Mouse (Mus musculus) kidney, embryonic 15.5 days (tissue): Measurements from ENCODE around the gene Dnah7c. TPM values are rescaled to one million over a fixed set of nuclear protein-coding genes. Genes with fewer than 3 reads are reported as not detected.
"Not testable (repeated sequence)": the region's sequence is repeated elsewhere in the genome, so short reads cannot be mapped to it uniquely, and the experiment has no call there.

Source experiments
- ATAC-seq: fragments of 200-750 bp; cut with Nextera tagmentation; replicated peaks from 2 replicates; pipeline ENCODE4 v1.8.0; 2017; ENCODE audit warnings: moderate TSS enrichment; ENCODE audit not compliant: low FRiP score
- H3K27ac ChIP-seq: fragments of 300-500 bp; sonication (generic); 2 replicates; pipeline ENCODE4 v1.5.1; 2015; ENCODE audit warnings: mild to moderate bottlenecking, inconsistent platforms
- H3K27me3 ChIP-seq: fragments of 300-500 bp; sonication (generic); 2 replicates; pipeline ENCODE4 v1.6.1; 2015; ENCODE audit warnings: inconsistent platforms
- H3K36me3 ChIP-seq: fragments of 300-500 bp; sonication (generic); 2 replicates; pipeline ENCODE4 v1.6.1; 2015; ENCODE audit warnings: inconsistent platforms
- H3K4me1 ChIP-seq: fragments of 300-500 bp; sonication (generic); 2 replicates; pipeline ENCODE4 v1.6.1; 2015; ENCODE audit warnings: inconsistent platforms
- H3K4me2 ChIP-seq: fragments of 300-500 bp; sonication (generic); 2 replicates; pipeline ENCODE4 v1.6.1; 2015; ENCODE audit warnings: moderate library complexity, mild to moderate bottlenecking, inconsistent platforms
- H3K4me3 ChIP-seq: fragments of 300-500 bp; sonication (generic); replicated peaks from 2 replicates; pipeline ENCODE4 v1.5.1; 2015; ENCODE audit warnings: mild to moderate bottlenecking, inconsistent platforms
- H3K9ac ChIP-seq: fragments of 300-500 bp; sonication (generic); 2 replicates; pipeline ENCODE4 v1.6.1; 2015; ENCODE audit warnings: mild to moderate bottlenecking, inconsistent platforms
- H3K9me3 ChIP-seq: fragments of 300-500 bp; sonication (generic); replicated peaks from 2 replicates; pipeline ENCODE4 v1.6.1; 2016; ENCODE audit warnings: inconsistent platforms
- WGBS: fragments of 180-500 bp; shearing (Covaris S2); methylation state at CpG from one replicate; pipeline ENCODE4 v1.1.7; 2015; ENCODE audit warnings: mixed read lengths; 5-methylcytosine and 5-hydroxymethylcytosine counted together
- polyA plus RNA-seq: library from polyadenylated mRNA; unstranded; fragments of >200 nt; fragmentation: Nextera tagmentation; extraction: Ambion mirVana; gene quantifications from 2 replicates; pipeline ENCODE4 v1.2.1, GENCODE M21; 2015

Gene Dnah7c
- polyA plus RNA-seq: 0.05 and 0.06 TPM in 2 replicates

GRCm38 (mm10) chr1:46425137-46425925 lies at the start of gene Dnah7c:
Gene Dnah7c (plus strand): TSS chr1:46425592.
- WGBS: 7% methylated on average over 30 of the region's 30 CpGs
- no peak within 1 kb of the TSS for H3K27ac ChIP-seq
- H3K9ac ChIP-seq: peak within 1 kb of the TSS; percentile 29; the same call in 1 of the 2 replicates
- peak within 1 kb of the TSS; percentile 89 for H3K4me2 ChIP-seq
- peaks cover 6% of the 10 kb centered on the region for H3K4me1 ChIP-seq
- H3K9me3 ChIP-seq: no peaks in the 10 kb centered on the region
- H3K4me3 ChIP-seq: peak within 1 kb of the TSS; percentile 50
- ATAC-seq: peak; percentile 85
- H3K36me3 ChIP-seq: no peaks in the 10 kb centered on the region
- no peaks in the 10 kb centered on the region for H3K27me3 ChIP-seq

- not testable (repeated sequence) for H3K27ac ChIP-seq, ATAC-seq, H3K36me3 ChIP-seq, H3K9me3 ChIP-seq, H3K27me3 ChIP-seq, H3K4me1 ChIP-seq, H3K4me3 ChIP-seq, H3K4me2 ChIP-seq, H3K9ac ChIP-seq
- WGBS: 91% methylated on average over 3 of the region's 3 CpGs
Measured at GRCm38 (mm10) chr1:46380641-46381040, 44.8 kb upstream of the Dnah7c start.

GRCm38 (mm10) chr1:46394681-46395297 lies 30.6 kb upstream of the Dnah7c start:
- not testable (repeated sequence) for H3K4me1 ChIP-seq, H3K27ac ChIP-seq, H3K27me3 ChIP-seq, H3K4me2 ChIP-seq, H3K9me3 ChIP-seq, H3K36me3 ChIP-seq, H3K9ac ChIP-seq, H3K4me3 ChIP-seq, ATAC-seq
- WGBS: 72% methylated on average over 3 of the region's 4 CpGs

GRCm38 (mm10) chr1:46408324-46409115 lies 16.9 kb upstream of the Dnah7c start:
- Histone ChIP-seq H3K27ac (no peak overlapping the region), H3K4me3 (no peak overlapping the region), H3K9me3 (no peaks in the 10 kb centered on the region), H3K9ac (no peak overlapping the region), H3K4me1 (no peaks in the 10 kb centered on the region), H3K4me2 (no peak overlapping the region), H3K27me3 (no peaks in the 10 kb centered on the region), H3K36me3 (no peaks in the 10 kb centered on the region)
- ATAC-seq: no peak
- 78% methylated on average over 6 of the region's 6 CpGs for WGBS

- not testable (repeated sequence) for ATAC-seq
- WGBS: 80% methylated on average over 7 of the region's 7 CpGs
Measured at GRCm38 (mm10) chr1:46414798-46415197, 10.6 kb upstream of the Dnah7c start.

GRCm38 (mm10) chr1:46416946-46417345 lies 8.4 kb upstream of the Dnah7c start:
- not testable (repeated sequence) for ATAC-seq, H3K27ac ChIP-seq, H3K4me2 ChIP-seq, H3K36me3 ChIP-seq, H3K9ac ChIP-seq, H3K4me3 ChIP-seq, H3K4me1 ChIP-seq, H3K9me3 ChIP-seq, H3K27me3 ChIP-seq
- 20% methylated on average over 3 of the region's 3 CpGs for WGBS

More at GRCm38 (mm10) chr1:46414798-46415197, 10.6 kb upstream of the Dnah7c start:
- not testable (repeated sequence) for H3K27ac ChIP-seq, H3K4me1 ChIP-seq, H3K36me3 ChIP-seq, H3K4me3 ChIP-seq, H3K9ac ChIP-seq, H3K4me2 ChIP-seq, H3K27me3 ChIP-seq, H3K9me3 ChIP-seq

GRCm38 (mm10) chr1:46418966-46419365 lies 6.4 kb upstream of the Dnah7c start:
- H3K4me3 ChIP-seq, H3K36me3 ChIP-seq, ATAC-seq, H3K9ac ChIP-seq, H3K4me1 ChIP-seq, H3K9me3 ChIP-seq, H3K27ac ChIP-seq, H3K4me2 ChIP-seq, H3K27me3 ChIP-seq: not testable (repeated sequence)
- WGBS: 73% methylated on average over 4 of the region's 4 CpGs

- H3K27ac ChIP-seq: no peak overlapping the region
- H3K27me3 ChIP-seq: no peaks in the 10 kb centered on the region
- H3K9me3 ChIP-seq: no peaks in the 10 kb centered on the region
- H3K36me3 ChIP-seq: no peaks in the 10 kb centered on the region
- ATAC-seq: no peak
- WGBS: 71% methylated on average over 2 of the region's 2 CpGs
- H3K4me3 ChIP-seq: no peak overlapping the region
- H3K4me2 ChIP-seq: no peak overlapping the region
- peaks cover 6% of the 10 kb centered on the region for H3K4me1 ChIP-seq
- no peak overlapping the region for H3K9ac ChIP-seq
Measured at GRCm38 (mm10) chr1:46428401-46428800, 3.0 kb downstream of the Dnah7c start.

- not testable (repeated sequence) for H3K4me1 ChIP-seq, ATAC-seq, H3K36me3 ChIP-seq, H3K4me3 ChIP-seq, H3K27me3 ChIP-seq, H3K9ac ChIP-seq, H3K27ac ChIP-seq, H3K4me2 ChIP-seq, H3K9me3 ChIP-seq
- 67% methylated on average over 1 of the region's 1 CpGs for WGBS
Measured at GRCm38 (mm10) chr1:46514671-46515070, 89.3 kb downstream of the Dnah7c start.

GRCm38 (mm10) chr1:46521032-46521431 lies 95.6 kb downstream of the Dnah7c start:
- Histone ChIP-seq H3K36me3 (no peaks in the 10 kb centered on the region), H3K4me1 (no peaks in the 10 kb centered on the region), H3K27me3 (no peaks in the 10 kb centered on the region), H3K4me3 (no peak overlapping the region), H3K9ac (no peak overlapping the region), H3K27ac (no peak overlapping the region), H3K4me2 (no peak overlapping the region), H3K9me3 (no peaks in the 10 kb centered on the region)
- no peak; the same call in 1 of the 2 replicates for ATAC-seq

GRCm38 (mm10) chr1:46526537-46526936 lies 101.1 kb downstream of the Dnah7c start:
- not testable (repeated sequence) for H3K27me3 ChIP-seq, H3K4me2 ChIP-seq
- WGBS: 55% methylated on average over 3 of the region's 3 CpGs

GRCm38 (mm10) chr1:46544812-46545421 lies 119.5 kb downstream of the Dnah7c start:
- Histone ChIP-seq H3K4me3 (no peak overlapping the region), H3K9ac (no peak overlapping the region), H3K4me1 (no peaks in the 10 kb centered on the region), H3K36me3 (no peaks in the 10 kb centered on the region), H3K4me2 (no peak overlapping the region), H3K9me3 (no peaks in the 10 kb centered on the region), H3K27me3 (no peaks in the 10 kb centered on the region), H3K27ac (no peak overlapping the region)
- peak; percentile 71 for ATAC-seq
- 42% methylated on average over 2 of the region's 2 CpGs for WGBS

More at GRCm38 (mm10) chr1:46526537-46526936, 101.1 kb downstream of the Dnah7c start:
- H3K9ac ChIP-seq, H3K4me1 ChIP-seq, ATAC-seq, H3K27ac ChIP-seq, H3K4me3 ChIP-seq, H3K9me3 ChIP-seq, H3K36me3 ChIP-seq: not testable (repeated sequence)
